Mouse (Mus musculus) heart, postnatal 0 days (tissue): ENCODE measurements around the gene Wscd1.

Experiments
- CTCF ChIP-seq: IDR thresholded peaks from 2 replicates; pipeline ENCODE4 v1.5.1; 2016; ENCODE audit warnings: antibody characterized with exemption, control low read depth, low read depth
- EP300 ChIP-seq: IDR thresholded peaks from 2 replicates; pipeline ENCODE4 v1.6.1; 2016; ENCODE audit warnings: antibody characterized with exemption, low read depth

DNA sequence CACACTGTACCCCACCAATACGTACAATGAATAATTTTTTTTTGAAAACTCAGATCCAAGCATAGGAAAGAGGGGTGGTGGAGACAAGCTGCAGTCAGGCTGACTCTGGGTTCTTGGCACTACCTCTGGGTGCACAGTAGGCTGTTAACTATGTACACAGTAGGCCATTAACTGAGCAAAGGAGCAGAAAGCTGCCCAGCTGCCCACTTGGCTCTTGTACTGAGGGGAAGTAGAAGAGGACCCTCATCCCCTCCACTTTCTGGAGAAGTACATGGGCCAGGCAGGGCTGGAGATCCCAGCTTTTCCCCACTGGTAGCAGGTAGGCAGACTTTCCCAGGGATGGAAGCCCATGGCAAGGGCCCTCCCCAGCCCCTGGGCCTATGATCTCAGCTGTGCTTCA, 16.7 kb downstream of the Wscd1 start:
- TF ChIP-seq CTCF (no peak), EP300 (no peak)
